Mouse (Mus musculus): ENCODE measurements around the gene Tenm4. TPM values are rescaled to one million over a fixed set of nuclear protein-coding genes. Genes with fewer than 3 reads are reported as not detected.

Gene Tenm4
- polyA plus RNA-seq, 1 experiment from 2014 or later, result 5.0 TPM

DNA sequence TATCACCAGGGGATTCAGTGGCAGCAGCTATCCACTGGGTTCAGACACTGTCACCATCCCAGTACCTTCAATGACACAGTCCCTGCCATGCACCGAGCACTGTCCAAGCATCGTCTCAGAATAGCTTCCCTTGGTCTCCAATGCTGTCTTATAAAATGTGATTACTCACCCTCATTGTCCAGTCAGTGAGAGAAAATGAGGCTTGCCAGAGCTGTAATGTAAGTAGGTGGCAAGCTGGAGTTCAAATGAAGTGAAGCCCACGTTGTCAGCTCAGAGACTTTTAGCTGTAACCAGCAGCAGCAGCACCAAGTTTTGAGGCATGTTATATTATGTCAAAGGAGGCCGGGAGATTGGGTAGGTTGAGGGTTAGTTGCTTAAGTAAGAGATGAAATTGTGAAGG is 507.2 kb downstream of the Tenm4 start:
- no peak for TF ChIP-seq CTCF (IDR thresholded peaks at IDR 0.05)
- no peak for TF ChIP-seq EP300 (IDR thresholded peaks at IDR 0.05)
- H3K27ac ChIP-seq (ENCODE audit: low read length), result no peak overlapping the region
- 78% methylated on average over 4 of the region's 4 CpGs for WGBS
- no peaks in the 10 kb centered on the region for H3K27me3 ChIP-seq (replicated peaks; ENCODE audit: insufficient read depth, low read length)
- H3K36me3 ChIP-seq (ENCODE audit: insufficient read depth, low read length), result no peaks in the 10 kb centered on the region
- no peak for DNase-seq (ENCODE audit: low spot score)
- H3K9ac ChIP-seq (replicated peaks; ENCODE audit: low read depth), result no peak overlapping the region
- no peak overlapping the region for H3K4me3 ChIP-seq (ENCODE audit: low read depth, low read length)
- no peak for ATAC-seq
- H3K9me3 ChIP-seq (ENCODE audit: low read length), result no peaks in the 10 kb centered on the region
- no peak overlapping the region for H3K4me2 ChIP-seq (replicated peaks; ENCODE audit: low read depth, low read length)
- H3K4me1 ChIP-seq (ENCODE audit: insufficient read depth, low read depth, low read length), result no peaks in the 10 kb centered on the region

DNA sequence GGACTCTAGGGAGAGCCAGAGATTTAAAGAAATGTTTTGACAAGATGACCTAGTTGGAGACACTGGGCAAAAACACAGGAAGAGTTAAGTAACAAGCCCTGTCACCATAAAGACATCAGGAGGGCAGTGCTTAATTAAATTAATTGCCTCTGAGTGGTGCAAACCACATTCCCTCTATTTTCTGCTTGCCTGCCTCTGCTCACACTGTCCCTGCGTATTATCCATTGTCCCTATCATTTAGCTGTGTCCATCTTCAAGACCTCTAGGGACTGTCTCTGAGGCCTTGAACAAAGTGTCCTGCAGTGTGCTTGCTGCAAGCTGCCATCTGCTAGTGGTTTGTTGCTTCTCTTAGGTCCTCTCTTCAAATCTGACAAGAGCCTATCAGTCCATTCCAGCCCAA is 508.7 kb downstream of the Tenm4 start:
- no peak overlapping the region for H3K27ac ChIP-seq (ENCODE audit: low read length)
- no peaks in the 10 kb centered on the region for H3K27me3 ChIP-seq (replicated peaks; ENCODE audit: insufficient read depth, low read length)
- no peak overlapping the region for H3K4me2 ChIP-seq (replicated peaks; ENCODE audit: low read depth, low read length)
- ATAC-seq (peak; percentile 19; the same call in 1 of the 2 replicates), DNase-seq (ENCODE audit: low spot score) (peak; percentile 58)
- no peak for TF ChIP-seq EP300 (IDR thresholded peaks at IDR 0.05)
- no peak for TF ChIP-seq CTCF (IDR thresholded peaks at IDR 0.05)
- H3K4me3 ChIP-seq (ENCODE audit: low read depth, low read length), result no peak overlapping the region
- H3K9ac ChIP-seq (replicated peaks; ENCODE audit: low read depth), result no peak overlapping the region
- H3K36me3 ChIP-seq (ENCODE audit: insufficient read depth, low read length), result no peaks in the 10 kb centered on the region
- WGBS, result 76% methylated on average over 1 of the region's 1 CpGs
- H3K4me1 ChIP-seq (ENCODE audit: insufficient read depth, low read depth, low read length), result no peaks in the 10 kb centered on the region
- no peaks in the 10 kb centered on the region for H3K9me3 ChIP-seq (ENCODE audit: low read length)

DNA sequence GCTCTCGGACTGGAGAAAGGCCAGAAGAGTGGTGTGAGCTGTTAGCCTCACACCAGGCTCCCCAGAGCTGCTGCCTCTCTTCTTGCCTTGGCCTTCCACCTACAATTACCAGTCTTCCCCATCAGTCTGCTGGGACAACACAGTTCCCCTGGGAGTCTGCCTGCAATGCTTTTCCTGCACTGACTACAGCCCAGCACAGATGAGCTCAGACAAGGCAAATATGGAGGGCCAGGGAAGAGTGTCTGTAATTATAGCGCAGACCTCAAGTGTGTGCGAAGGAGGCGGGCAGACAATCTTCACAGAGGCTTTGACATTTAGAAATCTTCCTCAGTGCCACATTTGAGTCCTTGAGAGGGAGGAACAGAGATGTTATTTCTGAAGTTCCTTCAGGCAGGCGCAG is 509.4 kb downstream of the Tenm4 start:
- Histone ChIP-seq H3K9me3 (ENCODE audit: low read length) (no peaks in the 10 kb centered on the region), H3K4me2 (replicated peaks; ENCODE audit: low read depth, low read length) (no peak overlapping the region), H3K27me3 (replicated peaks; ENCODE audit: insufficient read depth, low read length) (no peaks in the 10 kb centered on the region), H3K4me3 (ENCODE audit: low read depth, low read length) (no peak overlapping the region), H3K4me1 (ENCODE audit: insufficient read depth, low read depth, low read length) (no peaks in the 10 kb centered on the region), H3K36me3 (ENCODE audit: insufficient read depth, low read length) (no peaks in the 10 kb centered on the region), H3K27ac (ENCODE audit: low read length) (no peak overlapping the region), H3K9ac (replicated peaks; ENCODE audit: low read depth) (no peak overlapping the region)
- ATAC-seq (no peak), DNase-seq (ENCODE audit: low spot score) (no peak)
- TF ChIP-seq EP300 (IDR thresholded peaks at IDR 0.05) (no peak), CTCF (IDR thresholded peaks at IDR 0.05) (no peak)
- 88% methylated on average over 5 of the region's 5 CpGs for WGBS

DNA sequence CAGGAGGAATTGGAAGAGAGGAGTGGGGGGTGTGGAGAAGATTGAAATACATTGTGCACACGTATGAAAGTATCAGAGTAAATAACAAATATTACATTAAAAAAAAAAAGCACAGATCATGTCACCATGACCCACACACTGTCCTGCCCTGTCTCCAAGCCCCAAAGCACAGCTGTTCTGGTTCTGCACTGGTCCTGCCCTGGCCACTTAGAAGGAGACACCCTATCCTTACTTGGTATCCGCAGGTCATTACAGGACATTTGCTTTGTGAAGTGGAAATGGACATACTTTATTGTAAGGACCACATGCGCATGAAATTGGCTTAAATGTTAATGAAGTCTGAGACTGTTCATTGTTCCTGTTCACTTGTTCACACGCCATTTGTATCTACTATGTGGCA is 510.8 kb downstream of the Tenm4 start:
- TF ChIP-seq CTCF (IDR thresholded peaks at IDR 0.05), result no peak
- no peak for TF ChIP-seq EP300 (IDR thresholded peaks at IDR 0.05)
- ATAC-seq (no peak), DNase-seq (ENCODE audit: low spot score) (no peak)
- no peaks in the 10 kb centered on the region for H3K4me1 ChIP-seq (ENCODE audit: insufficient read depth, low read depth, low read length)
- H3K9ac ChIP-seq (replicated peaks; ENCODE audit: low read depth), result no peak overlapping the region
- H3K4me3 ChIP-seq (ENCODE audit: low read depth, low read length), result no peak overlapping the region
- no peak overlapping the region for H3K27ac ChIP-seq (ENCODE audit: low read length)
- H3K9me3 ChIP-seq (ENCODE audit: low read length), result no peaks in the 10 kb centered on the region
- H3K4me2 ChIP-seq (replicated peaks; ENCODE audit: low read depth, low read length), result no peak overlapping the region
- H3K36me3 ChIP-seq (ENCODE audit: insufficient read depth, low read length), result no peaks in the 10 kb centered on the region
- WGBS, result 84% methylated on average over 4 of the region's 4 CpGs
- no peaks in the 10 kb centered on the region for H3K27me3 ChIP-seq (replicated peaks; ENCODE audit: insufficient read depth, low read length)

DNA sequence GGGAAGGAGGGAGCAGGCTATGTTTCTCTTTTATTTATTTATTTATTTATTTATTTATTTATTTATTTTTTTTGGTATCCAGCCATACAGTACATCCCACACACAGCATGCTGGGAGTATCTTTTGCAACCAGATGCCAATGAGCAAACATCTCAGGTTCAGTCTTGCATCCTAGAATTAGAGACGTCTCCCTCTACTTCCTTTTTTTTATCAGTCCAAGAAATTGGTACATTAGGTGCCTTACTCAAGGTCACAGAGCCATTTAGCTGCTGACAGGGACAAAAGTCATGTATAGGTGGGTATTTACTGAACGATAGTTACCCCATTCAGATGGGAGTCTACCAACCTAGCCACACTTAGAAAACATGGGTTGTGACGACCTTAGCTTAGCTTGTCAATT is 517.1 kb downstream of the Tenm4 start:
- no peak for ATAC-seq
- no peaks in the 10 kb centered on the region for H3K27me3 ChIP-seq (replicated peaks; ENCODE audit: insufficient read depth, low read length)
- WGBS, result 84% methylated on average over 3 of the region's 3 CpGs

DNA sequence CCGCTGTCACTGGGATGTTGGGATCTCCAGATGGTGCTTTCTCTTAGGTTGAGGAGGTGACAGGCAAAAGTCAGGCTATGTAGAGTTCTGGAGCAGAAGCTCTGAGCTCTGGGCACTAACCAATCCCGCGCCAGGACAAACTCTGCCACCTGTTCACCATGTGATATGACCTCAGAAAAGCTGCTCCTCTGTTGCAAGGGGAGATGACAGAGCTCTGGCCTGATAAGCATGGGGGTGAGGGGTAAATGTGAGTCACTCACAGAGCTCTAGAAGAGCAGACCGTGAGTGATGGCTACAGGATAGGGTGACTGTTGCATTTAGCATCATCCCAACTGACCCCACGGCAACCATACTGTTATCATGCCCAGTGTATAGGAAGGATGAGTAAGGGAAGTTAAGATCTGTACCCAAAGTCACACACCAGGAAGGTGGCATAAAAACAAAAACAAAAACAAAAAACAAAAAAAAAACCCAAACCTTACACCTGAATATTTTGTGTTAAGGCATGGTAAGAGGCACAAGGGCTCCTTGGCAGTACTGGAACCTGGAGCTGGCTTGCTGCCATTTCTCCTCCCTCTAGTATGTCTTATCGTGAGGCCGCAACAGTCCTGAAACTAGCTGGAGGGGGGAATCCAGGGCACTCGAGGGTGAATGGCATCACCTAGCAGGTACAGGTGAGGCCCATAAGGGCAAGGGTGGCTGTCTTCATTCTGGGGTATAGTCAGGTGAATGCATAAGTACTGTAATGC is 530.2 kb downstream of the Tenm4 start:
- DNase-seq (ENCODE audit: low spot score) (peak; percentile 39), ATAC-seq (peak; percentile 58)
- Histone ChIP-seq H3K4me2 (replicated peaks; ENCODE audit: low read depth, low read length) (no peak overlapping the region), H3K27me3 (replicated peaks; ENCODE audit: insufficient read depth, low read length) (no peaks in the 10 kb centered on the region), H3K4me3 (ENCODE audit: low read depth, low read length) (no peak overlapping the region), H3K36me3 (ENCODE audit: insufficient read depth, low read length) (no peaks in the 10 kb centered on the region), H3K27ac (ENCODE audit: low read length) (no peak overlapping the region), H3K9ac (replicated peaks; ENCODE audit: low read depth) (no peak overlapping the region), H3K4me1 (ENCODE audit: insufficient read depth, low read depth, low read length) (no peaks in the 10 kb centered on the region), H3K9me3 (ENCODE audit: low read length) (no peaks in the 10 kb centered on the region)
- 65% methylated on average over 8 of the region's 8 CpGs for WGBS
- no peak for TF ChIP-seq EP300 (IDR thresholded peaks at IDR 0.05)
- no peak for TF ChIP-seq CTCF (IDR thresholded peaks at IDR 0.05)

More for the DNA sequence above, 517.1 kb downstream of the Tenm4 start:
- TF ChIP-seq EP300 (IDR thresholded peaks at IDR 0.05) (no peak), CTCF (IDR thresholded peaks at IDR 0.05) (no peak)
- H3K4me1 ChIP-seq (ENCODE audit: insufficient read depth, low read depth, low read length), result no peaks in the 10 kb centered on the region
- H3K4me2 ChIP-seq (replicated peaks; ENCODE audit: low read depth, low read length), result no peak overlapping the region
- no peak overlapping the region for H3K27ac ChIP-seq (ENCODE audit: low read length)
- H3K36me3 ChIP-seq (ENCODE audit: insufficient read depth, low read length), result no peaks in the 10 kb centered on the region
- H3K4me3 ChIP-seq (ENCODE audit: low read depth, low read length), result no peak overlapping the region
- H3K9ac ChIP-seq (replicated peaks; ENCODE audit: low read depth), result no peak overlapping the region
- H3K9me3 ChIP-seq (ENCODE audit: low read length), result no peaks in the 10 kb centered on the region
- DNase-seq (ENCODE audit: low spot score), result no peak

All from lung, postnatal 0 days (tissue).